Mouse (Mus musculus): ENCODE data around the gene Prss57. TPM values are rescaled to one million over a fixed set of nuclear protein-coding genes. Genes with fewer than 3 reads are reported as not detected.

Gene Prss57
- total RNA-seq, 4 experiments from 2014 or later, result 0.14 to 0.63 (median 0.39) TPM

GRCm38 (mm10) chr10:79756660-79757059 lies 34.1 kb downstream of the Prss57 start:
- no peak for DNase-seq (ENCODE audit: low spot score in 2 of 2)

GRCm38 (mm10) chr10:79755854-79756253 lies 34.9 kb downstream of the Prss57 start:
- no peak for DNase-seq (ENCODE audit: low spot score in 2 of 2)

DNA sequence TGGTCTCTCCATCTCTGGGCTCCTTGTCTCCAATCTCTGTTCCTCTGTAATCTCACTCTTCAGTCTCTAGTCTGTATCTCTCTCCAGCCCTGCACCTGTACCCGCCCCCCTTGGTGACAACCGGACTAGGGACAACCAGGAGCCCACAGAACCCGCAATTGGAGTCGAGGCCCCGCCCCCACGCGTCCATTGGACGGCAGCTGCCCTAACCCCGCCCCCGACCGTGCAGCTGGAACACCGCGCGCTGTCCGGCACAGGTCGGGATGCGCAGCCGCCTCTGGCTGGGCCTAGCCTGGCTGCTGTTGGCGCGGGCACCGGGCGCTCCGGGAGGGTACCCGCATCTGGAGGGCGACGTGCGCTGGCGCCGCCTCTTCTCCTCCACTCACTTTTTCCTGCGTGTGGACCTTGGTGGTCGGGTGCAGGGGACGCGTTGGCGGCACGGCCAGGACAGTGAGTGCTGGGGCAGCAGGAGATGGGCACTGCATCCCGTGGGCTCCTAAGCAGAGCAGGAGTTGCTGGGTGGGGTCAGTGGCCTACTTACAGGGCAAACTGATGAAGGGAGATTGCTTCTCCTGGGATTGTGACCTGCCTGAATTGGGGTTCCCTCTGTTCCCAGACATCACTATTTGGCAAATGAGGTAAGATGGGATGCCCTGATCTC lies 35.8 kb downstream of the Prss57 start, which contains the start of gene Fgf22:
Gene Fgf22 (plus strand): TSS at position 221 of the 661 bp plus-strand sequence.
- peak; percentile 61 to 81 for DNase-seq (ENCODE audit: low spot score in 2 of 2)

DNA sequence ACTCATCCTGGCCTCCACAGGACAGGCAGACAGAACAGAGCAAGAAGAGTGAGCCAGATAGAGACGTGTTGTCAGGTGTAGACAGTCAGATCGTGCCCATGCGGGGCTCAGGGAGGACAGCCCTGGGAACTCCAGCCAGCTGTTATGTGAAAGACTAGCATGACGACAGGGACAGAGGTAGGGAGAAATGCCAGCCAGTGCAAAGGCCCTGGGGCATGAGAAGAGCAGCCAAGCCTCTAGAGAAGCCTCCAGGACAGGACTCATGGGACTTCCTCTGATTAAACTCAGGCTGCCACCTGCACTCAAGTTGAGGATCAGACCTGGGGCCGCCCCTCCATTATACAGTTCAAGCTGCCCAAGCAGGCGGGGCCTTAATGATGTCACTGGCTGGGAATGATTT lies 42.3 kb downstream of the Prss57 start:
- no peak for DNase-seq (ENCODE audit: low spot score in 2 of 2)

DNA sequence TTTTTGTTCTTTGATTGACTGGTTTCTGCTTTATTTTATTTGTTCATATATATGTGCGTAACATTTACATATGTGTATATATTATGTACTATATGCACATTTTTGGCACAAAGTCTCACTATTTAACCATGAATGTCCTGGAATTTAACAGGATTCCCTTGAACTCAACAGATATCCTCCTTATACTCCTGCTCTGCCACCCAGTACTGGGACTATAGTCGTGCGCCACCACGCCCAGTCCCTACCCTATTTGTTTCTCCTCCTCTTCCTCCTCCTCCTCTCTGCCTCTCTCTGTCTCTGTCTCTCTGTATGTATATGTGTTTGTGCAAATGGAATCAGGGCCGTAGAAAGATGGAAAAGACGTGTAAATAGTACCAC lies 44.0 kb downstream of the Prss57 start:
- DNase-seq (ENCODE audit: low spot score in 2 of 2), result no peak

DNA sequence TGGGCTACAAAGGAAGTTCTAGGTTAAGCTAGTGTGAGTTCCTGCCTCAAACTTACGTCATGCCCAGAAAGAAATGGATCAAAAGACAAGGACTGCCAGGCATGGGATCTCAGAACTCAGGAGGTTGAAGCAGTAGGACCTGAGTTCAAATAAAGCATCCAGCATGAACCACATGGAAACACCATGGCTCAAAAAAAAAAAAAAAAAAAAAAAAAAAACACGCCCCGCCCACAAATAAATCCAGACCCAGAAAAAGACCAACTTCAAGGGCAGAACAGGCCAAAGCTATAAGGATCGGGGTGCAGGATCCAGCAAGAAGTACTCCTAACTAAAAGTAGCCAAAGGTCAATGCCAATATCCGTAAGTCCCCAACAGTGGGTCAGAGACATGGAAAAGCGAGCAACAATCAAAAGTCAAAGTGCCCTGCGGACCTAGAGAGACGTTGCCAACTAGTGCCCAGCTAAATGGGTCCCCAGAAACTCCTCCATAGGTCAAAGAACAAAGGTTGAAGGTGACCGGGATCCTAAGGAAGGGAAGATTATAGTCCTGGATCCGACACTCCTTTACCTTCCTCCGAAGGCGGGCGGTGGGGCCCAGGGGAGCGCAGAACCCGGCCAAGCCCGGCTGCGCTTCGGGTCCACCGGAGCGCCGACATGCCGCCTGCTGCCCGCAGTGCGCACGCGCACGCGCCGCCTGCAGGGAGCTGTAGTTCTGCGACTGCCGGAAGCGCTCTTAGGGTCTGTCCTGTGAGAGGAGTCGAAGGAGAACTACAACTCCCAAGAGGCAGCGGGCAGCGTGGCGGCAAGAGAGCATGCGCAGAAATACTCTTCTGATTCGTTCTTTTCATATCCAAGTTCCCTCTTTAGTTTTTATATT lies 44.6 kb downstream of the Prss57 start, which contains the start of gene Polrmt:
Gene Polrmt (minus strand): TSS at position 684 of the 876 bp plus-strand sequence.
- peak; percentile 86 to 97 for DNase-seq (ENCODE audit: low spot score in 2 of 2)

GRCm38 (mm10) chr10:79745411-79745810 lies 45.4 kb downstream of the Prss57 start:
- DNase-seq (ENCODE audit: low spot score in 2 of 2), result no peak

DNA sequence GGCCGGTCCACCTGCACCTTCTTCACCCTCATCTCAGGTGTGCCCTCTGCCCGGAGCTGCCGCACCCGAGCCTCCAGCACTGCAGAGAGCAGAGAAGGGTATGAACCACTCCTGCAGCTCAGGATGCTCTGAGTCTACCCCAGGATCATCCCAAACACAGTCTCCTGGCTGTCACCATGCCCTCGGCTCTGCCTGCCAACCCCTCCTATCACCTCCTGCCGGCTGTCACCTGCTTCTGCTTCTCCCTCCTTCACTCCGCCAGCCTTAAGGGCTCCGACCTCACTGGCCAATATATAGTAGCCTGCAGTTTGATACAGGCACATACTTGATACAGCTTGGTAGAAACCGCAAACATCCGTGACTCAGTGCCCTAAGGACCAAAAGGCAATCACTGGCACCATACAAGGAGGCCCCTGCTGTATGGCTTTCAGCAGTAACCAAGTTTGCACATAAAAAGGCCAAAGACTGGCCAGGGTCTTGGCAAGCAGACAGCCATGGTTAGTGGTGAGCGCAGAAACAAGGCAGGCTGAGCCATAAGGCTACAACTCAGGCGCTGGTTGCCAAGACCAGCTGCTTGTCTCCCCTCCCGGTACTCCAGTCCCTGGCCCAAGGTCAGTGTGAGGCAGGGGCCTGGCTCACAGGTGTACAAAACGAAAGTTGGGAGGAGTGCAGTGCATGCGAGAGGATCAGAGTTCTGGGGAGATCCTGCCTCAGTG lies 47.0 kb downstream of the Prss57 start:
- no peak for DNase-seq (ENCODE audit: low spot score in 2 of 2)

DNA sequence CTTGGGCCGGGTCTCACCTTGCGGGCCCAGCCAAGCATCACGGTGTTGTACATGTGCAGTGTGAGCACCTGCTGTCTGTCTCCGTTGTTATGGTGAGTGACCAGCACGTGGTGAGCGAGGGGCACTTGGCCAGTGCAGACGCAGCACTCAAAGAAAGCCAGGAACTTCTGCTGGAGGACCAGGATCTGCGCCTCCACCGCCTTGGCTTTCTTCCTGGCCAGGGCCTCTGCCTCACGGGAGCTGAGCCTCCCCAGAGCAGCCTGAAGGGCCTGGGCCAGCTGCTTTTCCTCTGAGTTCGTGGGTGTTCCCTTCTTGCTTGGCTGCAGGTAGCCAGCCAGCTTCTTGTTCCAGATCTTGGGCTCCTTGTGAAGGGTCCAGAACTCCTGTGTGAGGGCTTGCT lies 47.6 kb downstream of the Prss57 start:
- no peak for DNase-seq (ENCODE audit: low spot score in 2 of 2)

- no peak for DNase-seq (ENCODE audit: low spot score in 2 of 2)
Measured at GRCm38 (mm10) chr10:79740863-79741262, 49.9 kb downstream of the Prss57 start.

GRCm38 (mm10) chr10:79739234-79739633 lies 51.5 kb downstream of the Prss57 start:
- no peak for DNase-seq (ENCODE audit: low spot score in 2 of 2)

GRCm38 (mm10) chr10:79738259-79738658 lies 52.5 kb downstream of the Prss57 start:
- DNase-seq (ENCODE audit: low spot score in 2 of 2), result no peak

DNA sequence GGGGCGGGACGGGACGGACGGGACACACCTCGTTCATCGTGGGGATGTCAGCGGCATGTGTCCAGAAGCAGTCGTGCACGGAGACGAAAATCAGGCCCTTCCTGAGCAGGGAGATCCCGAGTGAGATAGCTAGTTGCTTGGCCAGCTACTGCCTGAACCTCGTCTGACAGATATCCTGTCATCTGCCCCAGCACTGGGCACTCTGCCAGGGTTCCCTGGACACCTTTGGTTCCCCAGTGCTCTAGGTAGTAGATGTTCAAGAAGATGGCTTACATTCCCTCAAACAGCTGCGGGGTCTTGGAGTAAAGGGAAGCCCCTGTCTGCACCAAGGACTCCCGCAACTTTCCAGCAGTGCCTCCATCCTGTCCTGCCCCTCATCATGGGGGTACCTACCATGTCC lies 54.1 kb downstream of the Prss57 start:
- no peak for DNase-seq (ENCODE audit: low spot score in 2 of 2)

GRCm38 (mm10) chr10:79735361-79735760 lies 55.4 kb downstream of the Prss57 start:
- no peak for DNase-seq (ENCODE audit: low spot score in 2 of 2)

DNA sequence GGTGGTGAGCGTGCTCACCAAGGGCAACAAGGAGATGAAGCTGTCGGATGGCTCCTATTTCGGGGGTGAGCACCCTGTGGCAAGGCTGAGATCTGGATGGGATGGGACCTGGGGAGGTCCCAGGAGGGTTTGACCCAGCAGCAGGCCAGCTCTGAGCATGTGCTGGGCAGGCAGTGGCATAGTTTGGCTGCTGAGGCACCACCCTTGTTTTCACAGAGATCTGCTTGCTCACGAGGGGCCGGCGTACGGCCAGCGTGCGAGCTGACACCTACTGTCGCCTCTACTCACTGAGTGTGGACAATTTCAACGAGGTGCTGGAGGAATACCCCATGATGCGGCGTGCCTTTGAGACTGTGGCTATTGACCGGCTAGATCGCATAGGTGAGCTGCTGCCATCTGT lies 56.9 kb downstream of the Prss57 start:
- DNase-seq (ENCODE audit: low spot score in 2 of 2), result no peak

- DNase-seq (ENCODE audit: low spot score in 2 of 2), result no peak
Measured at GRCm38 (mm10) chr10:79732500-79732899, 58.3 kb downstream of the Prss57 start.

Other genes with a start within 250 kb of the Prss57 start
- 10 to 100 TPM; 43.1 to 48.8 (median 47.9) TPM for gene Mier2, start 235.8 kb downstream of the Prss57 start, total RNA-seq (2022)
- 1 to 10 TPM in 1 of 4 experiments, under 1 TPM in 3; 0.33 to 1.3 (median 0.90) TPM for gene Theg, start 203.6 kb downstream of the Prss57 start, total RNA-seq (2022)
- gene C2cd4c, start 176.9 kb downstream of the Prss57 start, total RNA-seq (2022), result 10 to 100 TPM; 16.1 to 18.6 (median 17.1) TPM
- 10 to 100 TPM; 40.2 to 48.4 (median 43.4) TPM for gene Shc2, start 153.0 kb downstream of the Prss57 start, total RNA-seq (2022)
- under 1 TPM; 0.42 to 0.70 (median 0.47) TPM for gene Odf3l2, start 145.2 kb downstream of the Prss57 start, total RNA-seq (2022)
- gene Madcam1, start 126.4 kb downstream of the Prss57 start, total RNA-seq (2022), result under 1 TPM in 1 of 4 experiments, not detected in 3; 0.35 TPM
- 10 to 100 TPM; 65.1 to 74.5 (median 69.8) TPM for gene Tpgs1, start 121.6 kb downstream of the Prss57 start, total RNA-seq (2022)
- 10 to 100 TPM; 65.7 to 72.5 (median 70.4) TPM for gene Cdc34, start 108.8 kb downstream of the Prss57 start, total RNA-seq (2022)
- 1 to 10 TPM; 2.2 to 3.6 (median 3.2) TPM for gene Gzmm, start 101.9 kb downstream of the Prss57 start, total RNA-seq (2022)
- gene Bsg, start 86.5 kb downstream of the Prss57 start, total RNA-seq (2022), result 100 to 1,000 TPM; 545 to 609 (median 570) TPM
- 100 to 1,000 TPM; 162 to 182 (median 166) TPM for gene Hcn2, start 74.3 kb downstream of the Prss57 start, total RNA-seq (2022)
- gene Polrmt, start 44.4 kb downstream of the Prss57 start, total RNA-seq (2022), result 10 to 100 TPM; 47.9 to 56.7 (median 51.6) TPM
- gene Fgf22, start 35.9 kb downstream of the Prss57 start, total RNA-seq (2022), result 1 to 10 TPM; 4.7 to 5.9 (median 5.8) TPM
- gene Rnf126, start 24.0 kb downstream of the Prss57 start, total RNA-seq (2022), result 10 to 100 TPM; 76.8 to 92.1 (median 86.8) TPM
- gene Fstl3, start 13.7 kb downstream of the Prss57 start, total RNA-seq (2022), result 1 to 10 TPM; 2.5 to 3.6 (median 2.7) TPM
- gene Palm, start 2.6 kb upstream of the Prss57 start, total RNA-seq (2022), result 100 to 1,000 TPM; 265 to 281 (median 267) TPM
- under 1 TPM; 0.32 to 0.89 (median 0.54) TPM for gene Misp, start 30.0 kb upstream of the Prss57 start, total RNA-seq (2022)
- gene Ptbp1, start 63.5 kb upstream of the Prss57 start, total RNA-seq (2022), result 10 to 100 TPM; 59.3 to 67.3 (median 63.6) TPM
- 1 to 10 TPM; 2.4 to 3.2 (median 2.7) TPM for gene Prtn3, start 83.5 kb upstream of the Prss57 start, total RNA-seq (2022)
- 10 to 100 TPM; 49.7 to 56.0 (median 52.7) TPM for gene Plppr3, start 83.7 kb upstream of the Prss57 start, total RNA-seq (2022)
- not detected for gene Elane, start 95.3 kb upstream of the Prss57 start, total RNA-seq (2022)
- not detected for gene Cfd, start 99.9 kb upstream of the Prss57 start, total RNA-seq (2022)
- gene Med16, start 118.0 kb upstream of the Prss57 start, total RNA-seq (2022), result 10 to 100 TPM; 51.9 to 68.0 (median 61.4) TPM
- not detected for gene Gm26602, start 119.9 kb upstream of the Prss57 start, total RNA-seq (2022)
- gene Kiss1r, start 126.0 kb upstream of the Prss57 start, total RNA-seq (2022), result 1 to 10 TPM; 5.8 to 8.3 (median 6.4) TPM
- 100 to 1,000 TPM; 312 to 357 (median 346) TPM for gene R3hdm4, start 130.2 kb upstream of the Prss57 start, total RNA-seq (2022)
- 1 to 10 TPM; 5.0 to 7.8 (median 7.5) TPM for gene Arid3a, start 136.1 kb upstream of the Prss57 start, total RNA-seq (2022)
- gene Wdr18, start 169.2 kb upstream of the Prss57 start, total RNA-seq (2022), result 10 to 100 TPM; 38.5 to 48.2 (median 44.6) TPM
- under 1 TPM; 0.23 to 0.30 (median 0.24) TPM for gene Grin3b, start 179.8 kb upstream of the Prss57 start, total RNA-seq (2022)
- 100 to 1,000 TPM; 105 to 117 (median 113) TPM for gene Tmem259, start 193.4 kb upstream of the Prss57 start, total RNA-seq (2022)
- gene Cnn2, start 197.6 kb upstream of the Prss57 start, total RNA-seq (2022), result 1 to 10 TPM; 5.4 to 6.7 (median 6.3) TPM
- gene Abca7, start 205.5 kb upstream of the Prss57 start, total RNA-seq (2022), result 10 to 100 TPM; 11.0 to 12.3 (median 12.0) TPM
- gene Arhgap45, start 225.7 kb upstream of the Prss57 start, total RNA-seq (2022), result 1 to 10 TPM; 3.6 to 9.6 (median 6.0) TPM
- gene Polr2e, start 248.8 kb upstream of the Prss57 start, total RNA-seq (2022), result 10 to 100 TPM; 64.7 to 80.4 (median 72.9) TPM